Mouse (Mus musculus): Measurements from ENCODE around the gene Ssc4d.

DNA sequence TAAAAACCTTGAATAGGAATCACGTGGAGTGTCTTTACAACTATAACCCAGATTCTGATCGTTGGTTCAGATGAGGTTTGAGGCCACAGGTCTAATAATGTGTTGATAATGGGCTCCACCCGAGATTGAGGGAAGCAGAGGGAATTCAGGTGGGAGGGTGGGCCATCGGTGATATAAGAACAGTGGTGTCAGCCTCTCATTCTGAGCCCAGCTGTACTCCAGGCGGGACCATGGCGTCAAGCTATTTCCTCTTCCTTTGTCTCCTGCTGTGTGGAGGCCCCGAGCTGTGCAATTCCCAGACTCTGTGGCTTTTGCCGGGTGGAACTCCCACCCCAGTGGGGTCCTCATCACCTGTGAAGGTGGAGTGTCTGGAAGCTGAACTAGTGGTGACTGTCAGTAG lies 5.6 kb upstream of the Ssc4d start, which contains the start of gene Zp3:
- no peak for TF ChIP-seq POLR2A (IDR thresholded peaks at IDR 0.05; ENCODE audit: control insufficient read depth, low read depth, low read length)
- no peak for TF ChIP-seq CTCF (IDR thresholded peaks at IDR 0.05; ENCODE audit: control insufficient read depth, insufficient read depth, insufficient replicate concordance, low read depth, low read length)

Data from testis, adult 2 months (tissue).